Mouse (Mus musculus) CH12F3 (cell line): ENCODE results near the gene Themis.

Experiments used
- in situ Hi-C: fragments of 300-500 bp; cut with MboI; formaldehyde crosslinking; loops from 2 replicates; pipeline ENCODE4 v1.14.3; 2020; ENCODE audit warnings: low sequenced_read_pairs

The Themis gene

DNA sequence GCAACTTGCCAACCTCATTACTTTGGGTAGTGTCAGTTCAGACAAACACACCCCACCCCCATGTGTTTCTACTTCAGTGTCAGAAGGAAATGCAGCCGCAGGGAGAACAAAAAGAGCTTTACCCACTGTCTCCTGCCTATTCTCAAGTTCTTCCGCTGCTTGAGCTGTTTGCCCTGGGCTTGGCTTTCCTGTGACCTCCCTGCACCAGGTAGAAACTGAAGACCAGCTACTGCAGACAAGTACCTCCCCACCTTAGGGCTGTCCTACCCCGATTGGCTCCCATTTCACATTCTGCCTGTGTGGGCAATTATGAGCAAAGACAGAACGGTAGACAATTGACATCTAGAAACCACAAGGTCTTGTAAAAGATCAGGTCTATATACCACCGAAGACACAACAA is at the start of gene Themis:
Gene Themis (plus strand): TSS at position 100 of the 400 bp plus-strand sequence.
- in situ Hi-C loops, result no loop called here

DNA sequence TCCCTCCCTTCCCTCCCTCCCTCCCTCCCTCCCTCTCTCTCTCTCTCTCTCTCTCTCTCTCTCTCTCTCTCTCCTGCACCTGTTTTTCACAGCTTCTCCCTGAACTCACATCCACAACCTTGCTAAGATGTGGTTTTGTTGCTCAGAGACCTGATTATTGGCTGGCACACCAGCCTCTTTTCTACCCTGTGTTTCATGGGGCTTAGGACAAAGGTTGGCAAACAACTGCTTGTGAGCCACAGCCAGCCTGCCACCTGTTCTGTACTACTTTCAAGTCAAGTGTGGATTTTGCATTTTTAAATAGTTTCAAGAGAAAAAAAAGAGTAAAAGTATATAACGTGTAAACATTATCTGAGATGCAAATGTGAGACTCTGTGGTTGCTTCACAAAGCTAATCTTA is 48.7 kb upstream of the Themis start:
- in situ Hi-C loops, result no loop called here

DNA sequence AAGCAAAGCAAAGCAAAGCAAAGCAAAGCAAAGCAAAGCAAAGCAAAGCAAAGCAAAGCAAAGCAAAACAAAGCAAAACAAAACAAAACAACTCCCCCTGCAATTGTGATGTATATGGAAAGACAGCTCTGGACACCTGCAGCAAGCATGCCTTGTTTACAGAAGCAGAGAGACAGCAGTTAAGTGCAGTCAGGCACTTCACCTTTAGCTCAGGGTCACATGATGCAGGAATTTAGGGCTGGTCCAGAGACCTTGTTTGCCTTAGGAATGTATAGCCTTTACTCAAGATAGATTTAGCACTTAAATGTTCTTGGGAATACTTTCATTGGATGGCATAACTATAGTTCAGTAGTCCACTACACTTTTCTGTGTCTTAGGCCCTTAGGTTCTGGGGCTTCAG is 32.1 kb upstream of the Themis start:
- in situ Hi-C loops, result no loop called here

DNA sequence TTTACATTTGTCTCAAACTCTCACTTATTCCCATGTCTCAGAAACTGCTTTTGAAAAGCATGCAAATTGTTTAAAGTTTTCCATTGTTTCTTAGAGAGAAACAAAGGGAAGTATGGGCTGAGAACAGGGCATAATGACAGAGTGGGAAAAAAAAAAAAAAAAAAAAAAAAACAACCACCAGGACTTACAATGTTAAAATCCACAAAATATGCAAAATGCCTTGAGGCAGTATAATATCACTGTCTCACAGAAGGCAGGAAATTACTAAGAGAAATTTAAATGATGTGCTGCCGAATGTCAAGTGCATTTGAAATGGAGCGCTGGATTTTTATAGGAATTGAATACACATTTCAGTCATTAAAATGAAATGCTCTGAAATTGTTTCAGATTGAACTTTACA is 26.3 kb upstream of the Themis start:
- in situ Hi-C loops, result no loop called here

DNA sequence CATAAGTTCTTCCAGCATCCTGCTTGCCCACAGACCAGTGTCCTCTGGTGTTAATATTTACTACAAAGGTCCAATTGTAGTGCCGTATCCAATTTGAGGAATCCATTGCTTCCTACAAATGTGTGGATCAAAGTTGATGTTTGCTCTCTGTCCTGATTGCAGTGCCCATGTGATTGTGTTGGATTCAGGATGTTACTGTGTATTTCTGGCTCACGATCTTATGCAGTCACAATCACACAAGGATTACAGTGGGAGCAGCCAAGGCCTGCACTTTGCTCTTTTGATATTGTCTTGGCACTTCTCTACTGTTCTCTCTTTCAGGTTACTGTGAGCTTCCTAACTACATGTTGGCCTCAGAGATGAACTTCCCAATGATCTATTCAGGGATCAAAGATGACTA is 20.3 kb upstream of the Themis start:
- in situ Hi-C loops, result no loop called here

DNA sequence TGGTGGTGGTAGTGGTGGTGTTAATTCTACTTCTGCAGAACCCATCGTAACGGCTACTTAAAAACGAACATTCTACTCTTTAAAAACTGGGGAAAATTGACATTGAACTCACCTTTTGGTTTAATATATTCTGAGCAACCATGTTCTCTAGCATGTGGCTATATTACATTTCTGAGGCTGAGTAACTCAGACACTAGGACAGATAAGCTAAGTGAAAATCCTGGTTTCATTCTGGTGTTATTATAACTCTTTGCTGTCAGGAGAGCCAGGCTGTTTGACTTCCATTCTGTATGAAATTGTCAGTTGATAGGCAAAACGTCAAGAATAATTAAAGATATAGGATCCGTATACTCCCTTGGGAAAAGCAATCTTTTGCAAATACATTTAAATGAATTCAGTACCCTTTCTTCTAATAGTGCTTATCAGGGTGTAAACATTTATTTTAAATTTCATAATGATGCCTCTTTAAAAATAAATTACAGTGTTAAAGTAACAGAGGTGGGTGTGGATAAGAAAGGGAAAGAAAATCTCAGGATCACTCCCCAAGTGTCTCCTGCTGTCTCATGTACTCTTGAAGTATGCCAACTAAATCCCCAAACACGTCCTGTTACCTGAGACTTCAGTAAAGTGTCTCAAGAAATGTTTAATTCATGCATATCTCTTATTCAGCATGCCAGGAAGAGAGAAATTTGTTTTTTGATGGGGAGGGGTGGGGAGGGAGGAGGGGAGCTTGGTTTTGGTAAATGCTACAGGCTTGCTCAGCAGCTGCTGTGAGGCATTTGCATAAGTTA is 18.9 kb upstream of the Themis start:
- in situ Hi-C loops, result no loop called here

DNA sequence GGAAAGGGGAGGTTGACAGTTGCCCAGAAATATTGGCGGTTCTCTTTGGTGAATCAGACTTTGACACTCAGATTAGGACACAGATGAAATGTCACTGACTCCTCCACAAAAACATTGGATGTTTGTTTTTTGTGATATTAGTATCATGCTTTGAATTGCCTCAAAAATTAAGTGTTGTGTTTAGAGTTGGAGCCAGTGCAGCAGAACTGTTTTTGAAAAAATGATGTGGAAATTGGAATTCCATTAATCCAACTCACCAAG is 18.3 kb upstream of the Themis start:
- in situ Hi-C loops, result no loop called here

DNA sequence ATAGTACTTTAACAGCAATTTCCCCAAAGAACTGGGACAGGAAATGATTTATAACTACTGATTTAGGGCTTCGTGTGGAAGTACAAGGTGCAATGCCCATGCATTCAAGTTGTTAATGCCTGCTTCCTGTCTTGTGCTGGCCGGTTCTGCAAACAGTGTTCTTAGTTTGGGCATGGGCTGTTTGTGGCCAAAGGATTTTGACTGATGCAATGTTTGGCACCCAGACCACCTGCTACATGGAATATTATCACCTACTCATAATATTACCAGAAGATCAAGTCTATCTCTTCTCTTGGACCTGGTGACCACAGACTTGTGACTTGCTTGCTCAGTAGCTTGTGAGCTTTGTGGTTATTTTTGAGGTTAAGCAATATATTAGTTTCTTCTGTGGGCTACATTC is 16.2 kb upstream of the Themis start:
- in situ Hi-C loops, result no loop called here

DNA sequence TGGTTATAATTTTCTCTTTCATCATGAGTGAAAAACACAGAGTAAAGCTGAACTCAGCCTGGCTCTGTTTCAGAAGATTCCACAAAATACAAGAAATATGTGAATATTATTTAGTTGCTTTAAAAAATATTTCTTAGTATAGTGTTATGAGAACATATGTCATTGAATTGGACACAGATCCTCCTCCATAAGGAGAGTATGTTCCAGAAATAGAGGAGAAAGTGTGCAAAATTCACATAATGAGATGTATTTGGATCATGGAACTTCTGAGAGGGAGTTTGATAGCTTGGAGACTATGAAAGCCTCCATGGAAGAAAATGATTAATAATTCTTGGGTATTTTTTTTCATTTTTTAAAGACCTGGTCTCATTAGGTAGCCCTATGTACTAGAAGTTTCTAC is 13.4 kb upstream of the Themis start:
- in situ Hi-C loops, result no loop called here

DNA sequence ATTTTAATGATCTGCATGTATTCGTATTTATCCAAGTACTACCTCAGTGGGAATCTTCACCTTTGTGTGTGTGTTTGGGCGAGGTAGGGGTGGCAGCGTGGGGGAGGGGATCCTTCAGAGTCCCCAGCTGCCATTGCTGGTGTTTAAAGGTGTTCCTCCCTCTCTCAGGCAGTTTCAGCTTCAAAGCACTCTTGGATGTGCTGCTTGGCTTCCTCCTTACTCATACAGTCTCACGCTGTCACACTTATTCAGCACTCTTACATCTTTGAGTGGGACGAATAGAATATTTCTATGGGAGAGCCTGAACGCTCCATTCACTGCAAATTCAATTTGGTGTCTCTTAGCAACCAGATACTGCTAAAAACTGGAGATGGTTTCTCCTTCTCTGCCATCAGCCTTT is 3.0 kb upstream of the Themis start:
- in situ Hi-C loops, result no loop called here

DNA sequence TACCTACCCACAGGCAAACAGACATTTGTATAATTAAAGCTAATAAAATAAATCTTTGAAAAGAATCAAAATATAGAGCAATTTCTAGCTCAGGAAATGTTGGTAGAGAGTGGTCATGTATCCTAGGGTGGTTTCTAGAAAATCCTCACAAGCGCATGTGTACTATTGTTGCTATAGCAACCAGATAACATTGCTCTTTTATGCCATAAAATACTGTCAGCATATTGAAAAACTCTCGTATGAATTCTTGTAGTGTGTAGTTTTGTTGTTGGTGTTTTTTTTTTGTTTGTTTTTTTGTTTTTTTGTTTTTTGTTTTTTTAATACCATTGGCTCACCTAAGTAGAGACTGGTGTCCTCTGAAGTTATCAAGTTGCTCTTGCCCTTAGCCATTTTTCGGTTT is 5.8 kb downstream of the Themis start:
- in situ Hi-C loops, result no loop called here

DNA sequence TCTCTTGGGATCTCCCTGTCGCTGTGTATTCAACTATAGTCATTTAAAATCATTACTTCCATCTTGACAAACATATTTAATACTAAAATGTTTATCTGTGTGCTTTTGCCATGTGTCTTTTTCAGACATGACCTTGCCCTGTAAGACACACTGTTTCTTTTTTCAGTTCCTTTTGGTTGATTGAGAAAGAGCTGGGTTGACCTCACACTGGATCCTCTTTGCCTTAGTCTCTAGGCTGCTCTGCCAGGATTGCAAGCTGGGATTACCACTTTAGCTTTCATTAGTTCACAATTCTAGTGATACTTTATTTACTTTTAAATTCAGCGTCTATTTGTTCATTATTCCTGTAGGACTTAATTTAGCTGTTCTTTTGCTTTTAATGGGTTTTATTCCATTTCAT is 7.2 kb downstream of the Themis start:
- in situ Hi-C loops, result no loop called here

DNA sequence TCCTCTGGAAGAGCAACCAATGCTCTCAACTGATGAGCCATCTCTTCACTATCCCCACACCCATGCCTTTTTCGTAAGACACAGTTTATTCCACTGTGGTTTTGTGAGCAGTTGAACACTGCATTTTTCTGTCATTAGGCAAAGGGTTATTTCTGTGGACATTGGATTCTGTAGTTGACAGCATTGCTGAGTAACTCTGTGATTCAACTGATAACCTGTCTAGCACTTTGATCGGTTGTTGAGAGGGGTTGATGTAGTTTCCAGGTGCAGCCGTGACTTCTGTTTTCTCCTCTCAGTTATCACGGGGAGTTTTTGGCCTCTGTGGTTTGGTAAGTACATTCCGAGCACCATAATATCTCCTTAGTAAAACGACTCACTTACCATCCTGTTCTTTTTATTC is 26.8 kb downstream of the Themis start:
- in situ Hi-C loops, result no loop called here

DNA sequence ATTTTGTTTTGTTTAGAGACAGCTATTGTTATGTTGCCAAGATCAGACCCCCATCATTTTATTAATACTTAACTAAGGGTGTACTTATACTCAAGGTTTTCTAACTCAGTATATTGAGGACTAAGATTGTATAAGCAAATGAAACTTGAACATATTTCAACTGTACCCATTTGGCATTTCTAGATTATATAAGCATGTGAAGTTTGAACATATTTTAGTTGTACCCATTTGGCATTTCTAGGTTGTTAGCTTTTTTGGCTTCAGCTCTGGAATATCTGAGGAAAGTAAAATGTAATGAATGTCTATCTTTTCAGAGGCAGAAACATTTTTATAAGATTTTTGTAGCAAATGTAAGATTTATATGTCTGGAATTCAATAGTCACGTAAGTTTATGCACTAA is 27.9 kb downstream of the Themis start:
- in situ Hi-C loops, result no loop called here

DNA sequence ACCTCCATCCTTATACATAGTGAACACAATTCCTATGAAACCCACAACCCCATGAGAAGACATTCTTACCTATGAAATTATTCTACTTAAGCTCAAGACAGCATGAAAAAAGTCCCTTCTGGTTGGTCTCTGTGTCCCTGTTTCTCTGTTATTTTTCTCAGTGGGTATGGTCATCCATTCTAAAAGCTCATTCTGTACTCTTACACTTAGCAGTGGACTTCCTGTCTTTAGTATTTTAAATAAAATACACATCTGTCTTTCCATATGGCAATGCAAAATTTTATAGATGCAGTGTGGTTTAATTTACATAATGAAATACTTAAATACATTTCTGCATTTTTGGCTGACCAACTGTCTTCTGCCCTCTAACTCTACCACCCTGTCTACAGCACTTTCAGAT is 30.0 kb downstream of the Themis start:
- in situ Hi-C loops, result no loop called here

DNA sequence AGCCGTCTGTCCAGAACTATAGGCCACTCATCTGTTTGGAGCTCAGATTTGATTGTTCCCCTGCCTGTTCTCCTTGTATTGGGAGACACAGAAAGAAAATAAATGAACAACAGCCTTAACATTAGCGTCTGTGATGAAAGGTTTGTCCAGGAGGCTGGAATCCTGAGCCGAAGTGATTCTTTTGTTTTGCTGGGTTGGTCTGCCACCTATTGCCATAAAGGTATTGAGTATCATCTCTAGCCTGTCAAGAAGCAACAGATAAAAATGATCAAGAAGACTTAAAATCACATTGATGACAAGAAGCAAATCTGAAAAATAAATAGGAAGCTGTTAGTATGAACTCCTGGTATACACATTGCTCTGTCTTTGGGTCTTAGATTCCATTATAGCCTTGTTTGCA is 53.7 kb downstream of the Themis start:
- in situ Hi-C loops, result no loop called here

DNA sequence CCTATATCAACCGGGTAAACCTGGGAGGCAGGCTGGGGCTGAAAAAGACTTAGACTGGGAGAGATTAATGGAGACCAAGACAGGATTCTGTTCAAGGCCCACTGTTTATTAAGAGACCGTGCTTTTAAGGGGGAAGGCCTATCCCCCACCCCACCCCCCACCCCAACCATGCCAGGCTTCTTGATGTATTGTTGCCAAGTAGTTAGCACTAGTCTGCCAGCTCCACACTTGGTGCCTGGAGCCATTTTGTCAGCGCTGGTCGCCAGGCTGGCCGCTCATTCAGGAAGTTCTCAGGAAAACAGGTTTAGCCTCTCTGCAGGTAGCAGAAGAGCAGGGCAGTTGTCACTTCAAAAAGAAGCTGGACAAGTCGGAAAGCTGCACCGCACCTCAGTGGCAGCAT is 55.1 kb downstream of the Themis start:
- in situ Hi-C loops, result no loop called here

DNA sequence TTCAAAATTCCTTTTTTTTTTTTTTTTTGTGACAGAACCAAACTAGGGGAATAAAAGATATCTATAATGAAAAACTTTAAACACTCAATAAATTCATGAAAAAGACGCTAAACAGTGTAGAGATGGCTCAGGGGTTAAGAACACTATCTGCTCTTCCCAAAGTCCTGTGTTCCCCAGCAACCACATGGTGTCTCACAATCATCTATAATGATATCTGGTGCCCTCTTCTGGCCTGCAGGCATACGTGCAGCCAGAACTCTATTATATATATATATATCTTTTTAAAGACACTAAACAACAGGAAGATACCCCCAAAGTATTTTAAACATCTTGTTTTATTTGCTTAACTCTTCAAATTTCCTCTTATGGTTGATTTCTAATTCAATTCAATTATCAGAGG is 62.0 kb downstream of the Themis start:
- in situ Hi-C loops, result no loop called here

DNA sequence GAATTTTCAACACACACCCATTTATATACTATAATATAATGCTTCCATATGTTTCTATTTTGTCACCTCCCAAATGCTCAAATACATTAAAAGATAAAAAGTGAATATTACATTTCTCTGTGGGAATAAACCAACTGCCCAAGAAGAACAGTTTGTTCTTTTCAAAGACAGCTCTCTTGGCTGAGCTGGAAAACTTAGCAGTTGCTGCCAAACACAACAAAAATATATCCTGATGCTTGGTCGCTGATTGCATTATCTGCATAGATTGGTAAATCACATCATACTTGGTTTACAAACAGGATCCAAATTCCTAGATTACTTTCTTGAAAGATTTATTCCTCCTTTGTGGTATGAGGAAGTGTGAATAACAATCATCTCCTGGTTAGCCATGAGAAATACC is 69.8 kb downstream of the Themis start:
- in situ Hi-C loops, result no loop called here

DNA sequence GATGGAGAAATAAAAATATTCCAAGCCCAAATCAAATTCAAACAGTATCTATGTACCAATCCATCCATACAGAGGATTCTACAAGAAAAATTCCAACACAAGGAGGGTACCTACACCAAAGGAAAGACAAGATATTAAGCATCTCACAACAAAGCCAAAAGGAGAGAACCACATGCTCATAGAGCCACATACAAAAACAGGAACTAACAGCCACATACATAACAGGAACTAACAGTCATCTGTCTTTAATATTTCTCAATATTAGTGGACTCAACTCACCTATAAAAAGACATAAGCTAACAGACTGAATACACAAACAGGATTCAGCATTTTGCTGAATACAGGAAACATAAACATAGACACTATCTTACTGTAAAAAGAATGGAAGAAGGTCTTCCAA is 78.3 kb downstream of the Themis start:
- in situ Hi-C loops, result no loop called here

DNA sequence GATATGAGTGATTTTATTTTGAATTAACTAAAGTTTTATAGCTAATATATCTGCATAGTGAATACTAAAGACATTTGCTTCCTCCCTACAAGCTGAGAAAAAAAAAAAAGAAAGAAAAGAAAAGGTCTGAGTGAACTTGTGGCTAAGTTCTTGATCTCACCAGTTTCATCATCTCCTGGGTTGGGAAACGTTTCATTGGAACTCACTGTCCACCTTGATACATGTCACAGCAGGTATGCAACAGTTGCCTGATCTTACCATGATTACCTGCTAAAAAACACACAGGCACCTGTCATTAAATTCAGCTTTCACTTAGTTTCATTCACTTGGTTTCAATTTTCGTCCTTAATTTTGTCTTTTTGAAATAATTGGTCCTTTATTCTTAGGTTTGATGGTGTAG is 85.2 kb downstream of the Themis start:
- in situ Hi-C loops, result no loop called here

DNA sequence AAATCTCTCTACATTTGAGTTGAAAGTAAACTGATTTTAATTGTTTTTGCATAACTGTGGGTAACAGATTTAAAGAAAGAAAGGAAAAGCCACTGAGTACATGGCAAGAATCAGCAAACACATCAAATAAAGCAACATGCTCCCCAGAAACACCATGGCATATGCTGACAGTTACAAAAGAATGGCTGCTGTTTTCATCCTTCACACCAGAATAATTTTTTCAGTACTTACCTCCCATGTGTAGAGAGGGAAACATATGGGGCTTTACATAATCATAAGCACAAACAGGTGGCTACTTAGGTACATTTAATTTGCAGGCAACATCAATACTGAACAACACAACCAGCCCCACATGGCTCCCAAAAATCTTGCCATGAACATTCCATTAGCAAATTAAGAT is 86.8 kb downstream of the Themis start:
- in situ Hi-C loops, result no loop called here

DNA sequence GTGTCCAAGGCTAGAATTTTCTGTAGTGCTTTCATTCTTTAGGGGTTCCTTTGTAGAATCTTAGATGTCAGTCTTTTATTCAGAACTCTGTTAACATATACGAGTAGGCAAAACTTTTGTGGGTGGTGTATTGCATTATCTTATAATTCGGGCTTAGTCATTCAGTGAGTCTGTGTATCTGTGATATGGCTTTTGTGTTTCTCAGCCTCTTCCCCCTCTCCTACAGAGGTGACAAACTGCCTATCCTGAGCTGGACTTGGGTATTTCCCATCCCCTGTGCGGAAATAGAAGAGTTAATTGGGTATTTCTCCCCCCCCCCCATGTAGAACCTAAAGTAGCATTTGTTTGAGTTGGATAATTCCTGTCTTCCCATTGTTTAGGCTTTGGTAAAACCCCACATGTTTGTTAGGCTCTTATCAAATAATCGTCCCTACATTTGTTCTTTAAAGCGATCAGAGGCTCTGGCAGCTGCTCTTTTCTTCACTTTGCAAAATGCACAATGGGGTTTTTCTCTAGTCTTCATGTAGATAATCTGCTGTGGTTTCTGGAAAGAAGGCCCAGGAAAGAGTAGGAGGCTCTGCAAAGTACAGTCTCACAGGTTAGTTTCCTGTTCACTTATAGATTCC is 108.7 kb downstream of the Themis start:
- in situ Hi-C loops, result no loop called here
